Mouse (Mus musculus) MEL (cell line): ENCODE results near the gene Mfap2. TPM values are rescaled to one million over a fixed set of nuclear protein-coding genes. Genes with fewer than 3 reads are reported as not detected.

Experiments used
- DNase-seq: peaks from one replicate; pipeline ENCODE4 v3.0.0; 2011; ENCODE audit warnings: low read depth, low spot score
- H3K27ac ChIP-seq: 2 replicates; pipeline ENCODE4 v1.5.1; 2012; ENCODE audit warnings: low read depth, mild to moderate bottlenecking, control low read depth, low read length, moderate library complexity; ENCODE audit not compliant: control insufficient read depth
- H3K27me3 ChIP-seq, 2 experiments: fragments of 150-350 bp in 1 of 2; sonication (generic) in 1 of 2; 2 replicates each; pipeline ENCODE4 v1.6.1; 2012; ENCODE audit warnings: low read length in 2 of 2, mild to moderate bottlenecking in 2 of 2, improper control_type of control experiment in 1 of 2, moderate library complexity in 1 of 2; ENCODE audit not compliant: insufficient read depth in 2 of 2, control insufficient read depth in 1 of 2
- H3K36me3 ChIP-seq, 2 experiments: 2 replicates each; pipeline ENCODE4 v1.6.1; 2012 to 2014; ENCODE audit warnings: low read length in 2 of 2, improper control_type of control experiment in 1 of 2, inconsistent platforms in 1 of 2, mild to moderate bottlenecking in 1 of 2; ENCODE audit not compliant: insufficient read depth in 2 of 2, control insufficient read depth in 1 of 2
- H3K4me1 ChIP-seq, 2 experiments: fragments of 150-350 bp in 1 of 2; sonication (generic) in 1 of 2; 2 replicates each; pipeline ENCODE4 v1.6.1; 2012; ENCODE audit warnings: low read length in 2 of 2, improper control_type of control experiment in 1 of 2, mild to moderate bottlenecking in 1 of 2; ENCODE audit not compliant: insufficient read depth in 2 of 2, control insufficient read depth in 1 of 2
- H3K4me3 ChIP-seq, 2 experiments: fragments of 150-350 bp in 1 of 2; sonication (generic) in 1 of 2; 2 replicates each; pipeline ENCODE4 v1.5.1; 2012; ENCODE audit warnings: low read depth in 2 of 2, low read length in 2 of 2, mild to moderate bottlenecking in 2 of 2, moderate library complexity in 2 of 2, control low read depth in 1 of 2, improper control_type of control experiment in 1 of 2; ENCODE audit not compliant: control insufficient read depth in 1 of 2, insufficient read depth in 1 of 2
- H3K79me2 ChIP-seq: 2 replicates; pipeline ENCODE4 v1.6.1; 2012; ENCODE audit warnings: mild to moderate bottlenecking, low read length, moderate library complexity; ENCODE audit not compliant: control insufficient read depth, poor library complexity, insufficient read depth
- H3K9ac ChIP-seq: 2 replicates; pipeline ENCODE4 v1.6.1; 2012; ENCODE audit warnings: low read depth, mild to moderate bottlenecking, control low read depth, low read length, moderate library complexity; ENCODE audit not compliant: control insufficient read depth, poor library complexity, severe bottlenecking
- H3K9me3 ChIP-seq: fragments of 150-350 bp; sonication (generic); replicated peaks from 2 replicates; pipeline ENCODE4 v1.6.1; 2012; ENCODE audit warnings: mild to moderate bottlenecking, low read length, improper control_type of control experiment, moderate library complexity; ENCODE audit not compliant: insufficient read depth
- BHLHE40 ChIP-seq: IDR thresholded peaks from 2 replicates; pipeline ENCODE4 v1.6.1; 2012; ENCODE audit warnings: low read depth, mild to moderate bottlenecking, inconsistent platforms, low read length, improper control_type of control experiment, borderline replicate concordance
- CHD1 ChIP-seq: IDR thresholded peaks from 2 replicates; pipeline ENCODE4 v1.6.1; 2012; ENCODE audit warnings: low read depth, mild to moderate bottlenecking, inconsistent platforms, low read length, improper control_type of control experiment
- CTCF ChIP-seq, 3 experiments: IDR thresholded peaks in 2 of 3; conservative IDR thresholded peaks in 1 of 3; 2 replicates each; pipeline ENCODE4 v1.5.1; 2011 to 2012; ENCODE audit warnings: low read length in 3 of 3, low read depth in 2 of 3, mild to moderate bottlenecking in 2 of 3, improper control_type of control experiment in 1 of 3, inconsistent platforms in 1 of 3, mixed read lengths in 1 of 3, moderate library complexity in 1 of 3; ENCODE audit not compliant: control insufficient read depth in 1 of 3, insufficient read depth in 1 of 3, poor library complexity in 1 of 3, severe bottlenecking in 1 of 3
- GABPA ChIP-seq: IDR thresholded peaks from 2 replicates; pipeline ENCODE4 v1.6.1; 2012; ENCODE audit warnings: low read depth, mild to moderate bottlenecking, inconsistent platforms, low read length, improper control_type of control experiment, moderate library complexity
- KAT2A ChIP-seq: conservative IDR thresholded peaks from 2 replicates; pipeline ENCODE4 v1.6.1; 2012; ENCODE audit warnings: low read depth, low read length, improper control_type of control experiment, inconsistent platforms
- MAFK ChIP-seq: IDR thresholded peaks from 2 replicates; pipeline ENCODE4 v1.6.1; 2011; ENCODE audit warnings: low read depth, mild to moderate bottlenecking, low read length, improper control_type of control experiment, borderline replicate concordance
- MAX ChIP-seq: IDR thresholded peaks from 2 replicates; pipeline ENCODE4 v1.6.1; 2011; ENCODE audit warnings: low read length, improper control_type of control experiment
- POLR2AphosphoS2 ChIP-seq: IDR thresholded peaks from 2 replicates; pipeline ENCODE4 v1.6.1; 2011; ENCODE audit warnings: low read length, improper control_type of control experiment
- RCOR1 ChIP-seq: IDR thresholded peaks from 2 replicates; pipeline ENCODE4 v1.6.1; 2012; ENCODE audit warnings: low read depth, mild to moderate bottlenecking, inconsistent platforms, low read length, improper control_type of control experiment
- SIN3A ChIP-seq: IDR thresholded peaks from 2 replicates; pipeline ENCODE4 v1.6.1; 2012; ENCODE audit warnings: low read length, improper control_type of control experiment, inconsistent platforms
- SMC3 ChIP-seq: IDR thresholded peaks from 2 replicates; pipeline ENCODE4 v1.6.1; 2011; ENCODE audit warnings: low read depth, low read length, improper control_type of control experiment
- TCF12 ChIP-seq: IDR thresholded peaks from 2 replicates; pipeline ENCODE4 v1.6.1; 2014; ENCODE audit warnings: low read depth, mild to moderate bottlenecking, inconsistent platforms, low read length, improper control_type of control experiment, moderate library complexity
- UBTF ChIP-seq: IDR thresholded peaks from 2 replicates; pipeline ENCODE4 v1.6.1; 2012; ENCODE audit warnings: low read depth, mild to moderate bottlenecking, inconsistent platforms, low read length, improper control_type of control experiment, moderate library complexity, borderline replicate concordance; ENCODE audit not compliant: insufficient read depth
- ZC3H11A ChIP-seq: IDR thresholded peaks from 2 replicates; pipeline ENCODE4 v1.6.1; 2012; ENCODE audit warnings: low read depth, mild to moderate bottlenecking, inconsistent platforms, low read length, improper control_type of control experiment
- ZMIZ1 ChIP-seq: IDR thresholded peaks from 2 replicates; pipeline ENCODE4 v1.6.1; 2012; ENCODE audit warnings: low read depth, mild to moderate bottlenecking, inconsistent platforms, low read length, improper control_type of control experiment, moderate library complexity
- ZNF384 ChIP-seq: IDR thresholded peaks from 2 replicates; pipeline ENCODE4 v1.6.1; 2012; ENCODE audit warnings: low read depth, mild to moderate bottlenecking, inconsistent platforms, low read length, improper control_type of control experiment
- polyA plus RNA-seq, 2 experiments: library from polyadenylated mRNA; stranded (reverse) in 1 of 2; unstranded in 1 of 2; fragments of >175 nt in 1 of 2; fragments of >200 nt in 1 of 2; gene quantifications; 2 replicates each; pipeline versions ENCODE4 v1.2.1 to v1.2.4; 2012; ENCODE audit warnings: low replicate concordance in 2 of 2, low read depth in 1 of 2; ENCODE audit not compliant: insufficient read length in 2 of 2, insufficient read depth in 1 of 2, missing spikeins in 1 of 2
- total RNA-seq: library from RNA; depleted of rRNA; stranded (reverse); fragments of 300-350 nt; gene quantifications from 2 replicates; pipeline ENCODE4 v1.2.3, GENCODE M21; 2012

Gene Mfap2
- total and polyA plus RNA-seq, 3 experiments: not detected

DNA sequence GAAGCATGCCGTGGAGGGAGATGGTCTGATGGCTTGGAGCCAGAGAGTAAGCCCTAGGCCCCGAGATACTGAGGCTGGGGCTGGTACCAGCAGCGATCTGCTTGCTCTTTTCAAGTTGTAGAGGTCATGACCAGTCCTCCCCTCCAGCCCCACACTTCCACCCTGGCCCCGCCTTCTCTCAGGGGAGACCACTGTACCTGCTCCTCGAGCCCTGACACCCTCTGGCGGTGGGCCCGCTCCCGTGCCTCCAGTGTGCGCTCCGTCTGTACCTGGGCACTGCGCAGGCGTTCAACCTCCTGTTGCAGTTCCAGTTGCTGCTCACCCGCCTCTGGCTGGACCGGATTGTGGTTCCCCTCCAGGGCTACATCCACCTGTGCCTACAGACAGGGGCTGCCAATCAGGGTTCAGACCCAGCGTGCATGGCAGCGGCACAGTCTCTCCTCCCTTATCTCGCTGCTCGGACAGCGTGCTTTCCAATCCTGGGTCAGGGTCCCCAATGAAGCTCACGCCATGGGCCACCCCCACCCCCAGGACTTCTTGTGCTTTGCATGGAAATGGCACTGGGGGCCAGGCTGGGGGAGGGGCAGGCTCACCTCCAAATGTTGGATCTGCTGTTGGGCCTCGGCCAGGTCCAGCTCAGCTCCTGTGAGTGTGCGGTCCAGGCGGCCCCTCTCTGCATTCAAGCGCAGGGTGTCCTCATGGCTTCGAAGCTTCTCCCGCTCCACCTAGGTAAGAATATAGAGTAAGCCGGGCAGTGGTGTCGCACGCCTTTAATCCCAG is 7.6 kb downstream of the Mfap2 start:
- H3K4me3 ChIP-seq: no peak overlapping the region
- TF ChIP-seq SMC3 (no peak), CHD1 (no peak), MAX (no peak), ZMIZ1 (no peak), ZNF384 (no peak), MAFK (no peak), TCF12 (no peak), RCOR1 (no peak), GABPA (no peak), BHLHE40 (no peak), ZC3H11A (no peak), POLR2AphosphoS2 (no peak), UBTF (no peak), SIN3A (no peak), CTCF (IDR thresholded peaks at IDR 0.05 in 2 of 3, conservative IDR thresholded peaks at IDR 0.05 in 1 of 3; ENCODE audit: control insufficient read depth in 1 of 3, insufficient read depth in 1 of 3, low read depth in 2 of 3, low read length in 3 of 3, poor library complexity in 1 of 3, severe bottlenecking in 1 of 3) (no peak)
- TF ChIP-seq, all 39 proteins: peak for 0
- Histone ChIP-seq H3K27me3 (no peaks in the 10 kb centered on the region), H3K79me2 (no peaks in the 10 kb centered on the region), H3K4me1 (no peaks in the 10 kb centered on the region), H3K9ac (no peak overlapping the region), H3K36me3 (no peaks in the 10 kb centered on the region), H3K27ac (no peak overlapping the region), H3K9me3 (no peaks in the 10 kb centered on the region)
- no peak for DNase-seq

DNA sequence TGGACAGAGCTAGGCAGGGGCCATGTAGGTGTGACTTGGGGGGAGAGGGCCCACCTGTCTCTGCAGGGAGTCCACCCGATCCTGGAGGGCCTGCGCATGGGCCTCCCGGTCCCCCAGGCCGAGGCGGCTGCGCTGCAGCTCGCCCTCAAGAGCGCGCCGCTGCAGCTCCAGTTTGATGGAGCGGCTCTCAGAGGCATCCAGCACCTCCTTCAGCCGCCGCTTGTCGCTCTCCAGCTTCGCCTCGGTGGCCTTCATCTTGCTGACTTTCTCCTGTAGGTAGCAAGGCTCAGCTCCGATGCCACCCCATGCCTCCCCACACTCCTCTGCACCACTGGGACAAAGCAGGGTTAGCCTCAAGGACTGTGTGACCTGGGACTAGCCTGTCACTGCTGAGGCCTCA is 10.0 kb downstream of the Mfap2 start:
- H3K79me2 ChIP-seq: no peaks in the 10 kb centered on the region
- no peaks in the 10 kb centered on the region for H3K9me3 ChIP-seq
- H3K27me3 ChIP-seq: no peaks in the 10 kb centered on the region
- H3K4me3 ChIP-seq: no peak overlapping the region
- no peaks in the 10 kb centered on the region for H3K4me1 ChIP-seq
- no peak overlapping the region for H3K27ac ChIP-seq
- DNase-seq: no peak
- no peaks in the 10 kb centered on the region for H3K36me3 ChIP-seq
- TF ChIP-seq KAT2A: no peak
- H3K9ac ChIP-seq: no peak overlapping the region
